Mouse (Mus musculus): Measurements from ENCODE around the gene Acvr1b. TPM values are rescaled to one million over a fixed set of nuclear protein-coding genes. Genes with fewer than 3 reads are reported as not detected.

Acvr1b gene
- polyA plus RNA-seq, 1 experiment from 2014 or later: 12.6 TPM

DNA sequence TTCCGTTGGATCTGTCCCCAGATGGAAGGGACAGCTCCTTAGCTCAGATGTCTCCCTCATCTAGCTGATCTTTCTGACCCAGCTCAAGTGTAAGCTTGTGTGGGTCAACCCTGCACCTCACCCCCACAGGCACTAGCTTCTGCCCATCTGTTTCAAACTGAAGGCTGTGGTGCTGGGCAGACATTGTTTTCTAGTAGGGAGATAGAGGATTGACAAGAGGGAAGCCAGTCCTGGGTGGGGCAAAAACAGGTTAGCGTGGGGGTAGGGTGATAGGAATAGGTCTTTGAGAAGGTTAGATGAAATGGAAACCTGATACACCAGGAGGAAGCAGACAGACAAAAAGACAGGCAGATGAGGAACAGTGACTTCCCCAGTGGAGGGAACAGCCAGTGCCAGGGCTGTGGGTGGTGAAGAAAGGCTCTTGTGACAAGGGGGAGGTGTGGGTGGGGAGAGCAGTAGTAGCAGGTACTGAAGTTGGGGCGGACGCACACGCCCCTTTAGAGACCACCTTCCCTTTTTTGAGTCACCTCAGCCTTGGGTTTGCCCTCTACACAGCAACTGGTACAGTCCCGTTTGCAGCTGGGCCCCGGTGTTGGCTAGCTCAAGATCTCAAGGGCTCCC is 82.1 kb downstream of the Acvr1b start:
- WGBS: 85% methylated on average over 7 of the region's 7 CpGs
- Histone ChIP-seq H3K4me2 (ENCODE audit: low read length) (no peak overlapping the region), H3K9me3 (ENCODE audit: control insufficient read depth, low read length) (peaks cover 4% of the 10 kb centered on the region; the same call in 1 of the 2 replicates), H3K4me1 (replicated peaks; ENCODE audit: control insufficient read depth, insufficient read depth, low read length) (peaks cover 13% of the 10 kb centered on the region), H3K4me3 (ENCODE audit: low read depth, low read length) (no peak overlapping the region), H3K9ac (ENCODE audit: low read length) (no peak overlapping the region), H3K36me3 (ENCODE audit: control insufficient read depth, insufficient read depth, low read length) (no peaks in the 10 kb centered on the region), H3K27ac (ENCODE audit: low read depth) (no peak overlapping the region), H3K27me3 (replicated peaks; ENCODE audit: control insufficient read depth, insufficient read depth, low read length) (no peaks in the 10 kb centered on the region)
- DNase-seq (ENCODE audit: low spot score): no peak
- ATAC-seq (replicated peaks; ENCODE audit: low FRiP score, low TSS enrichment, low read depth): no peak

GRCm38 (mm10) chr15:101256463-101257206 is 82.8 kb downstream of the Acvr1b start:
- no peak overlapping the region for H3K4me3 ChIP-seq (ENCODE audit: low read depth, low read length)
- peaks cover 20% of the 10 kb centered on the region for H3K4me1 ChIP-seq (replicated peaks; ENCODE audit: control insufficient read depth, insufficient read depth, low read length)
- H3K36me3 ChIP-seq (ENCODE audit: control insufficient read depth, insufficient read depth, low read length): no peaks in the 10 kb centered on the region
- 75% methylated on average over 14 of the region's 14 CpGs for WGBS
- H3K9ac ChIP-seq (ENCODE audit: low read length): no peak overlapping the region
- ATAC-seq (replicated peaks; ENCODE audit: low FRiP score, low TSS enrichment, low read depth): no peak
- H3K9me3 ChIP-seq (ENCODE audit: control insufficient read depth, low read length): peaks cover 4% of the 10 kb centered on the region; the same call in 1 of the 2 replicates
- H3K4me2 ChIP-seq (ENCODE audit: low read length): no peak overlapping the region
- no peak for DNase-seq (ENCODE audit: low spot score)
- H3K27me3 ChIP-seq (replicated peaks; ENCODE audit: control insufficient read depth, insufficient read depth, low read length): no peaks in the 10 kb centered on the region
- H3K27ac ChIP-seq (ENCODE audit: low read depth): no peak overlapping the region

- Histone ChIP-seq H3K9me3 (ENCODE audit: control insufficient read depth, low read length) (no peaks in the 10 kb centered on the region), H3K9ac (ENCODE audit: low read length) (no peak overlapping the region), H3K27ac (ENCODE audit: low read depth) (no peak overlapping the region), H3K36me3 (ENCODE audit: control insufficient read depth, insufficient read depth, low read length) (no peaks in the 10 kb centered on the region), H3K27me3 (replicated peaks; ENCODE audit: control insufficient read depth, insufficient read depth, low read length) (no peaks in the 10 kb centered on the region), H3K4me2 (ENCODE audit: low read length) (no peak overlapping the region), H3K4me3 (ENCODE audit: low read depth, low read length) (no peak overlapping the region), H3K4me1 (replicated peaks; ENCODE audit: control insufficient read depth, insufficient read depth, low read length) (peaks cover 28% of the 10 kb centered on the region)
- ATAC-seq (replicated peaks; ENCODE audit: low FRiP score, low TSS enrichment, low read depth) (no peak), DNase-seq (ENCODE audit: low spot score) (no peak)
- 87% methylated on average over 11 of the region's 11 CpGs for WGBS
Observed at GRCm38 (mm10) chr15:101258420-101258819, 84.6 kb downstream of the Acvr1b start.

DNA sequence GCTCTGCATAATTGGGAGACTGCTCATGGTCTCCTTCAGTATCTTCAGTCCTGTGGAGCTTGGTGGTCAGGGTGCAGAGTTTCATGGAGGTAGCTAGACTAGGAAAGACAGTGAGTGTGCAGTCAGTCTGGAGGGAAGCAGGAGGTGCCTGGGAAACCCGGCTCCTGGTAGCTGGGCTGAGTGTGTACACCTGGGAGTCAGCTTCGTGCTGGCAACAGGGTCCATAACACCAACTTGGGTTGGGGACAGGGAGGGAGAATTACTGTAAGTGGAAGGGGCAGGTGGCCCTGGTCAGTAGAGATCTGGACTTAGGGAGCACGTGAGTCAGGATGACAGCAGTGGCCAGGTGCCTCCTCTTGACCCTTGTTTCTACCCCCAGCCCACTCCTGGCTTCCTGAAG is 86.1 kb downstream of the Acvr1b start:
- WGBS: 76% methylated on average over 3 of the region's 3 CpGs
- Histone ChIP-seq H3K4me3 (ENCODE audit: low read depth, low read length) (no peak overlapping the region), H3K4me1 (replicated peaks; ENCODE audit: control insufficient read depth, insufficient read depth, low read length) (peaks cover 27% of the 10 kb centered on the region), H3K4me2 (ENCODE audit: low read length) (no peak overlapping the region), H3K27me3 (replicated peaks; ENCODE audit: control insufficient read depth, insufficient read depth, low read length) (no peaks in the 10 kb centered on the region), H3K9me3 (ENCODE audit: control insufficient read depth, low read length) (no peaks in the 10 kb centered on the region), H3K36me3 (ENCODE audit: control insufficient read depth, insufficient read depth, low read length) (no peaks in the 10 kb centered on the region), H3K9ac (ENCODE audit: low read length) (no peak overlapping the region; the same call in 1 of the 2 replicates), H3K27ac (ENCODE audit: low read depth) (peak overlapping the region; percentile 91)
- DNase-seq (ENCODE audit: low spot score) (no peak), ATAC-seq (replicated peaks; ENCODE audit: low FRiP score, low TSS enrichment, low read depth) (no peak)

DNA sequence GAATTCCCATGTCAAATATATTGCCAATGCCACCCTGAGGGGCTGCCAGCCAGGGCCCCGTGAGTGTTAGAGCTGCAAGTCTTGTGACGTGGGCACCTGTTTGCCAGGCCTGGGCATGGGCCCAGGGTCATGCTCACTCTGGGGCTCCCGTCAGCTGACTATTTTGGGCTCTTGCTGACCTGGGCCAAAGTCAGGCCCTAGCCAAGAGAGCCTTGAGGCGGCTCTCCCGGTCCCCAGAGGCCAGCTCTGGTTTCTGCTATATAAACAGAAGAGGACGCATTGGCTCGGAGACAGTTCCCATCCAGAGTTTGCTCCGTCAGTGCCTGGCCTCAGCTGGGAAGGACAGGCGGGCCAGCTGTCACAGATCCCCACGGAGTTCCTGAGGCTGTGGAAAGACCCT is 86.5 kb downstream of the Acvr1b start:
- ATAC-seq (replicated peaks; ENCODE audit: low FRiP score, low TSS enrichment, low read depth) (no peak), DNase-seq (ENCODE audit: low spot score) (no peak)
- H3K4me3 ChIP-seq (ENCODE audit: low read depth, low read length): no peak overlapping the region
- peak overlapping the region; percentile 33; the same call in 1 of the 2 replicates for H3K4me2 ChIP-seq (ENCODE audit: low read length)
- peak overlapping the region; percentile 91 for H3K27ac ChIP-seq (ENCODE audit: low read depth)
- H3K4me1 ChIP-seq (replicated peaks; ENCODE audit: control insufficient read depth, insufficient read depth, low read length): peaks cover 27% of the 10 kb centered on the region
- 36% methylated on average over 10 of the region's 10 CpGs for WGBS
- H3K27me3 ChIP-seq (replicated peaks; ENCODE audit: control insufficient read depth, insufficient read depth, low read length): no peaks in the 10 kb centered on the region
- H3K36me3 ChIP-seq (ENCODE audit: control insufficient read depth, insufficient read depth, low read length): no peaks in the 10 kb centered on the region
- 0 out of 2 replicates have a peak overlapping the region, but pooled peaks have one; percentile 16 for H3K9ac ChIP-seq (ENCODE audit: low read length)
- H3K9me3 ChIP-seq (ENCODE audit: control insufficient read depth, low read length): no peaks in the 10 kb centered on the region

DNA sequence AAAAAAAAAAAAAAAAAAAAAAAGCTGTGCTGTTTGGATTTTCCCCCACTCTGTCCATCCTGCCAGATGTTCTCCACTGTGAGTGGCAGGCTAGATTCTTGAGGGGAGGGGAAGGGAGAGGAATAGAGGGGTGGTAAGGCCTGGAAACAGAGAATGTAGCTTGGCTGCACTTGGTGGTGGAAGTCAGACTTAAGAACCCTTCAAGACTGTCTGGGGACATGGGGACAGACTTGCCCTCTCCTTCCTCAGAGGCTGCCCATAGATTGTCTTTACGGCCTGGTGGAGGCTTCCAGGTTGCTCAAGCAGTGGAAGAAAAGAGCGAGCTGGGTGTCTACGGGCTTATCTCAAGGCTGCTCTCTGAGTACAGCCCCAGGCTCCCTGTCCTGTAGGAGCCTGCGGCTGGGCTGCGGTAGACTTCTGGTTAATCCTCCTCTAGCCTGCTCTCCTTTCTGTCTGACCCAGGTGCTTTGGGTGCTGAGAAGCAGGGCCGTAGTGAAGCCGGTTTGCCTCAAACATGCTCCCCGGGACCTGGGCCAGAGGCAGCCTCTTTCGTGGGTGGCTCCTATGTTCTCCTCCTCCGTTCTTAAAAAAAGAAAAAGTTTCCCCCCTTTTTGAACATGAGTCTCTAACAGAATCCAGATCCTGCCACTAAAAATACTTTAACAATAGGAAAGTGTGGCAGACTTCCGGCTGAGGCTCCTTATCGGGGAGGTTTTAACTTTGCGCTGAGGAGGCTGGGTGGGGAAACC is 87.2 kb downstream of the Acvr1b start:
- ATAC-seq (replicated peaks; ENCODE audit: low FRiP score, low TSS enrichment, low read depth): no peak

GRCm38 (mm10) chr15:101262502-101262901 is 88.6 kb downstream of the Acvr1b start:
- no peak overlapping the region for H3K4me2 ChIP-seq (ENCODE audit: low read length)
- H3K27ac ChIP-seq (ENCODE audit: low read depth): 0 out of 2 replicates have a peak overlapping the region, but pooled peaks have one; percentile 91
- H3K9ac ChIP-seq (ENCODE audit: low read length): no peak overlapping the region
- H3K36me3 ChIP-seq (ENCODE audit: control insufficient read depth, insufficient read depth, low read length): no peaks in the 10 kb centered on the region
- H3K4me1 ChIP-seq (replicated peaks; ENCODE audit: control insufficient read depth, insufficient read depth, low read length): peaks cover 39% of the 10 kb centered on the region
- no peak for DNase-seq (ENCODE audit: low spot score)
- H3K27me3 ChIP-seq (replicated peaks; ENCODE audit: control insufficient read depth, insufficient read depth, low read length): no peaks in the 10 kb centered on the region
- H3K9me3 ChIP-seq (ENCODE audit: control insufficient read depth, low read length): no peaks in the 10 kb centered on the region
- no peak overlapping the region for H3K4me3 ChIP-seq (ENCODE audit: low read depth, low read length)
- 66% methylated on average over 5 of the region's 5 CpGs for whole genome bisulfite sequencing
- no peak for ATAC-seq (replicated peaks; ENCODE audit: low FRiP score, low TSS enrichment, low read depth)

More for the DNA sequence above, 87.2 kb downstream of the Acvr1b start:
- Histone ChIP-seq H3K27me3 (replicated peaks; ENCODE audit: control insufficient read depth, insufficient read depth, low read length) (no peaks in the 10 kb centered on the region), H3K9me3 (ENCODE audit: control insufficient read depth, low read length) (no peaks in the 10 kb centered on the region), H3K36me3 (ENCODE audit: control insufficient read depth, insufficient read depth, low read length) (no peaks in the 10 kb centered on the region), H3K27ac (ENCODE audit: low read depth) (peak overlapping the region; percentile 91), H3K4me1 (replicated peaks; ENCODE audit: control insufficient read depth, insufficient read depth, low read length) (peaks cover 33% of the 10 kb centered on the region), H3K4me3 (ENCODE audit: low read depth, low read length) (no peak overlapping the region), H3K9ac (ENCODE audit: low read length) (peak overlapping the region; percentile 22), H3K4me2 (ENCODE audit: low read length) (peak overlapping the region; percentile 33)
- WGBS: 39% methylated on average over 13 of the region's 13 CpGs
- no peak for DNase-seq (ENCODE audit: low spot score)

Data from intestine, embryonic 14.5 days (tissue).